Mouse (Mus musculus) embryonic fibroblast, embryonic 13.5 days (primary cell): ENCODE data around the gene Rab22a.

Experiments used
- CTCF ChIP-seq: IDR thresholded peaks from 2 replicates; pipeline ENCODE4 v1.5.1; 2011; ENCODE audit warnings: mild to moderate bottlenecking, control low read depth, low read length, moderate library complexity, borderline replicate concordance; ENCODE audit not compliant: insufficient read depth
- POLR2A ChIP-seq: IDR thresholded peaks from 2 replicates; pipeline ENCODE4 v1.6.1; 2011; ENCODE audit warnings: low read depth, mild to moderate bottlenecking, control low read depth, low read length, moderate library complexity

GRCm38 (mm10) chr2:173678593-173678992 lies 19.0 kb downstream of the Rab22a start:
- TF ChIP-seq CTCF (no peak), POLR2A (no peak)
